Mouse (Mus musculus) heart, postnatal 0 days (tissue): ENCODE results near the gene Tmem191c.

Source experiments
- CTCF ChIP-seq: IDR thresholded peaks from 2 replicates; pipeline ENCODE4 v1.5.1; 2016; ENCODE audit warnings: antibody characterized with exemption, control low read depth, low read depth
- EP300 ChIP-seq: IDR thresholded peaks from 2 replicates; pipeline ENCODE4 v1.6.1; 2016; ENCODE audit warnings: antibody characterized with exemption, low read depth

GRCm38 (mm10) chr16:17249135-17249534 is 26.7 kb upstream of the Tmem191c start:
- no peak for TF ChIP-seq CTCF
- TF ChIP-seq EP300 = no peak
